Mouse (Mus musculus) cerebellum, postnatal 4 days (tissue): ENCODE results near the gene Tacc3.

Source experiments
- DNase-seq, 2 experiments: peaks; one replicate each; pipeline ENCODE4 v3.0.0; 2022; ENCODE audit warnings: low spot score in 2 of 2, mixed read lengths in 1 of 2

Gene Tacc3

GRCm38 (mm10) chr5:33694848-33695717 is 37.2 kb downstream of the Tacc3 start:
- DNase-seq: peak in 1 of 2 experiments; percentile 31

- DNase-seq: no peak
Observed at GRCm38 (mm10) chr5:33695718-33696121, 37.8 kb downstream of the Tacc3 start.

GRCm38 (mm10) chr5:33696430-33696829 is 38.5 kb downstream of the Tacc3 start:
- no peak for DNase-seq

GRCm38 (mm10) chr5:33697534-33697933 is 39.6 kb downstream of the Tacc3 start:
- no peak for DNase-seq

GRCm38 (mm10) chr5:33697947-33698512 is 40.1 kb downstream of the Tacc3 start:
- DNase-seq: peak in 1 of 2 experiments; percentile 21

- no peak for DNase-seq
Observed at GRCm38 (mm10) chr5:33698669-33699068, 40.7 kb downstream of the Tacc3 start.

- DNase-seq: no peak
Observed at GRCm38 (mm10) chr5:33700010-33700409, 42.1 kb downstream of the Tacc3 start.

- DNase-seq: no peak
Observed at GRCm38 (mm10) chr5:33701832-33702231, 43.9 kb downstream of the Tacc3 start.

- no peak for DNase-seq
Observed at GRCm38 (mm10) chr5:33703999-33704398, 46.1 kb downstream of the Tacc3 start.

GRCm38 (mm10) chr5:33704945-33705611 is 47.1 kb downstream of the Tacc3 start:
- DNase-seq: peak in 1 of 2 experiments; percentile 42

GRCm38 (mm10) chr5:33705612-33706349 is 47.9 kb downstream of the Tacc3 start:
- no peak for DNase-seq

- DNase-seq: no peak
Observed at GRCm38 (mm10) chr5:33706350-33706629, 48.4 kb downstream of the Tacc3 start.

- DNase-seq: no peak
Observed at GRCm38 (mm10) chr5:33707163-33707562, 49.2 kb downstream of the Tacc3 start.

GRCm38 (mm10) chr5:33709037-33709436 is 51.1 kb downstream of the Tacc3 start:
- DNase-seq: no peak

- DNase-seq: no peak
Observed at GRCm38 (mm10) chr5:33712550-33712949, 54.6 kb downstream of the Tacc3 start.

- no peak for DNase-seq
Observed at GRCm38 (mm10) chr5:33715182-33715581, 57.3 kb downstream of the Tacc3 start.

- no peak for DNase-seq
Observed at GRCm38 (mm10) chr5:33716467-33716866, 58.5 kb downstream of the Tacc3 start.

- no peak for DNase-seq
Observed at GRCm38 (mm10) chr5:33718460-33718859, 60.5 kb downstream of the Tacc3 start.

GRCm38 (mm10) chr5:33720852-33721490 is 63.0 kb downstream of the Tacc3 start:
- DNase-seq: no peak

GRCm38 (mm10) chr5:33721541-33722265 is 63.8 kb downstream of the Tacc3 start, which contains the start of gene Fgfr3:
Gene Fgfr3, plus strand, starts transcription at chr5:33721674.
- DNase-seq: no peak
